Comparison of ENCODE assay signal across 29 mouse cellular contexts in genomic region chr9:107810985-107811384, GRCm38 (mm10). TPM values are rescaled to one million over a fixed set of nuclear protein-coding genes. Genes with fewer than 3 reads are reported as not detected.
DNase-seq lines count a peak whose midpoint lies in the region; ATAC-seq and TF ChIP-seq lines count a peak whose summit lies in the region.
"Had no signal": no experiment of that assay in that cellular context is flagged by ENCODE, and none has a peak within 500 bp of the region (broad histone marks: within the 10 kb centered on the region; RNA-seq: fewer than 3 reads in every experiment).

No protein-coding gene starts in this region.

- no peaks in the 10 kb centered on the region for H3K4me1 ChIP-seq in liver, embryonic 14.5 days (replicated peaks; ENCODE audit: control insufficient read depth in 2 of 2, insufficient read depth in 2 of 2, low read length in 1 of 2)
- H3K4me1 ChIP-seq in liver, postnatal 0 days (ENCODE audit: insufficient read depth) = no peaks in the 10 kb centered on the region
- H3K4me1 ChIP-seq in midbrain, embryonic 11.5 days (ENCODE audit: control insufficient read depth, insufficient read depth, low read length) = no peaks in the 10 kb centered on the region
- H3K4me1 ChIP-seq in midbrain, embryonic 14.5 days (ENCODE audit: control insufficient read depth, insufficient read depth, low read length) = no peaks in the 10 kb centered on the region
- H3K4me1 ChIP-seq: embryonic facial prominence, embryonic 13.5 days; embryonic facial prominence, embryonic 15.5 days; forebrain, embryonic 10.5 days; forebrain, embryonic 12.5 days had no signal

- no peaks in the 10 kb centered on the region for H3K9me3 ChIP-seq in liver, embryonic 14.5 days (ENCODE audit: control insufficient read depth, low read length)
- H3K9me3 ChIP-seq in liver, postnatal 0 days (ENCODE audit: low read length) = no peaks in the 10 kb centered on the region
- no peaks in the 10 kb centered on the region for H3K9me3 ChIP-seq in midbrain, embryonic 11.5 days (ENCODE audit: control insufficient read depth, low read length)
- no peaks in the 10 kb centered on the region for H3K9me3 ChIP-seq in midbrain, embryonic 14.5 days (ENCODE audit: control insufficient read depth, low read length)
- H3K9me3 ChIP-seq: embryonic facial prominence, embryonic 13.5 days; embryonic facial prominence, embryonic 15.5 days; forebrain, embryonic 10.5 days; forebrain, embryonic 12.5 days; G1E had no signal

- DNase-seq in liver, embryonic 14.5 days (ENCODE audit: low read depth in 3 of 3, low spot score in 3 of 3) = no peak
- DNase-seq in liver, postnatal 0 days = no peak
- peak; percentile 45 for DNase-seq in midbrain, embryonic 11.5 days (ENCODE audit: low spot score, missing footprints)
- DNase-seq in midbrain, embryonic 14.5 days = no peak
- DNase-seq in retina, embryonic 14.5 days (ENCODE audit: low spot score) = no peak
- DNase-seq: adrenal gland, adult 8-10 months; adrenal gland, postnatal 14 days; adrenal gland, postnatal 36 days; B cell, adult 2 months; cerebellum, adult 11 months; cerebellum, adult 18-20 months; cerebellum, adult 8-10 months; cerebellum, adult 9-11 months; cerebellum, postnatal 14 days; cerebellum, postnatal 36 days; embryo, embryonic 11 days had no signal

- H3K9ac ChIP-seq in liver, embryonic 14.5 days (replicated peaks) = no peak overlapping the region
- H3K9ac ChIP-seq in liver, postnatal 0 days (replicated peaks) = no peak overlapping the region
- no peak overlapping the region for H3K9ac ChIP-seq in midbrain, embryonic 11.5 days (ENCODE audit: low read length)
- H3K9ac ChIP-seq in midbrain, embryonic 14.5 days (replicated peaks; ENCODE audit: low read length) = no peak overlapping the region
- H3K9ac ChIP-seq: embryonic facial prominence, embryonic 13.5 days; embryonic facial prominence, embryonic 15.5 days; forebrain, embryonic 12.5 days had no signal

- TF ChIP-seq CTCF in liver, embryonic 14.5 days (IDR thresholded peaks at IDR 0.05; ENCODE audit: low read depth) = no peak
- no peak for TF ChIP-seq CTCF in liver, postnatal 0 days (IDR thresholded peaks at IDR 0.05; ENCODE audit: low read depth)

- H3K36me3 ChIP-seq in liver, embryonic 14.5 days (replicated peaks; ENCODE audit: control insufficient read depth, insufficient read depth, low read depth) = peaks cover 4% of the 10 kb centered on the region; the same call in 1 of the 2 replicates
- H3K36me3 ChIP-seq in liver, postnatal 0 days (replicated peaks; ENCODE audit: insufficient read depth, low read length) = peaks cover 16% of the 10 kb centered on the region
- H3K36me3 ChIP-seq in midbrain, embryonic 11.5 days (ENCODE audit: control insufficient read depth, insufficient read depth, low read length) = peaks cover 5% of the 10 kb centered on the region; the same call in 1 of the 2 replicates
- peaks cover 28% of the 10 kb centered on the region for H3K36me3 ChIP-seq in midbrain, embryonic 14.5 days (ENCODE audit: control insufficient read depth, insufficient read depth, low read length)

- TF ChIP-seq EP300 in liver, embryonic 14.5 days (IDR thresholded peaks at IDR 0.05; ENCODE audit: low read depth) = peak; percentile 18; the same call in 1 of the 2 replicates
- TF ChIP-seq EP300 in liver, postnatal 0 days (IDR thresholded peaks at IDR 0.05; ENCODE audit: low read depth) = no peak

- 44% methylated on average over 2 of the region's 2 CpGs for WGBS in liver, embryonic 14.5 days (ENCODE audit: insufficient replicate concordance)
- 74% methylated on average over 2 of the region's 2 CpGs for WGBS in liver, postnatal 0 days (ENCODE audit: insufficient replicate concordance)
- WGBS in midbrain, embryonic 11.5 days = 96% methylated on average over 2 of the region's 2 CpGs
- 98% methylated on average over 2 of the region's 2 CpGs for WGBS in midbrain, embryonic 14.5 days

- H3K4me2 ChIP-seq in liver, embryonic 14.5 days (ENCODE audit: low read depth) = no peak overlapping the region
- H3K4me2 ChIP-seq in liver, postnatal 0 days (ENCODE audit: low read depth, low read length) = no peak overlapping the region
- H3K4me2 ChIP-seq in midbrain, embryonic 11.5 days = no peak overlapping the region
- no peak overlapping the region for H3K4me2 ChIP-seq in midbrain, embryonic 14.5 days (ENCODE audit: low read length)
- H3K4me2 ChIP-seq: embryonic facial prominence, embryonic 13.5 days; embryonic facial prominence, embryonic 15.5 days; forebrain, embryonic 12.5 days had no signal

- peak; percentile 33; the same call in 1 of the 2 replicates for ATAC-seq in liver, embryonic 14.5 days (ENCODE audit: insufficient read depth)
- ATAC-seq in liver, postnatal 0 days = no peak
- ATAC-seq in midbrain, embryonic 11.5 days (ENCODE audit: low FRiP score) = no peak
- no peak for ATAC-seq in midbrain, embryonic 14.5 days (ENCODE audit: low FRiP score, low TSS enrichment)
- ATAC-seq in megakaryocyte-erythroid progenitor cell, adult 5-6 weeks (replicated peaks; ENCODE audit: low FRiP score, low TSS enrichment, poor library complexity, severe bottlenecking) = peak; percentile 85
- ATAC-seq: activated CD4-positive, CD25-positive, alpha-beta regulatory T cell, adult 4 months; CD4-positive, CD25-positive, alpha-beta regulatory T cell, adult 4 months; forebrain, embryonic 14.5 days; forebrain, embryonic 16.5 days; Patski had no signal

- H3K4me3 ChIP-seq in liver, embryonic 14.5 days (ENCODE audit: insufficient read depth in 1 of 2, low read depth in 2 of 2, low read length in 2 of 2) = no peak overlapping the region
- H3K4me3 ChIP-seq in liver, postnatal 0 days (ENCODE audit: low read depth, low read length) = no peak overlapping the region
- no peak overlapping the region for H3K4me3 ChIP-seq in midbrain, embryonic 11.5 days (ENCODE audit: low read depth, low read length)
- no peak overlapping the region for H3K4me3 ChIP-seq in midbrain, embryonic 14.5 days (replicated peaks; ENCODE audit: low read depth, low read length)
- H3K4me3 ChIP-seq: embryonic facial prominence, embryonic 13.5 days; embryonic facial prominence, embryonic 15.5 days; erythroblast, embryonic 14.5 days; forebrain, embryonic 10.5 days; forebrain, embryonic 12.5 days had no signal

- H3K27ac ChIP-seq in liver, embryonic 14.5 days = no peak overlapping the region
- no peak overlapping the region for H3K27ac ChIP-seq in liver, postnatal 0 days (ENCODE audit: low read depth)
- no peak overlapping the region for H3K27ac ChIP-seq in midbrain, embryonic 11.5 days (ENCODE audit: low read depth, low read length)
- no peak overlapping the region for H3K27ac ChIP-seq in midbrain, embryonic 14.5 days (replicated peaks; ENCODE audit: low read depth, low read length)
- H3K27ac ChIP-seq: embryonic facial prominence, embryonic 13.5 days; embryonic facial prominence, embryonic 15.5 days; forebrain, embryonic 10.5 days; forebrain, embryonic 12.5 days had no signal

- H3K27me3 ChIP-seq in liver, embryonic 14.5 days (ENCODE audit: control insufficient read depth, insufficient read depth, low read length) = no peaks in the 10 kb centered on the region
- H3K27me3 ChIP-seq in liver, postnatal 0 days (ENCODE audit: insufficient read depth, low read length) = no peaks in the 10 kb centered on the region
- no peaks in the 10 kb centered on the region for H3K27me3 ChIP-seq in midbrain, embryonic 11.5 days (ENCODE audit: control insufficient read depth, insufficient read depth, low read length)
- no peaks in the 10 kb centered on the region for H3K27me3 ChIP-seq in midbrain, embryonic 14.5 days (ENCODE audit: control insufficient read depth, insufficient read depth, low read length)
- H3K27me3 ChIP-seq: CH12.LX; embryonic facial prominence, embryonic 13.5 days; embryonic facial prominence, embryonic 15.5 days; forebrain, embryonic 12.5 days; Patski had no signal

RNA-seq across cellular contexts. Expression of gene Rbm5, which starts 40.2 kb away (rescaled TPM):
- 23.7 and 35.2 TPM in 2 replicates for polyA plus RNA-seq in liver, embryonic 14.5 days (2012; rRNA removed)
- 40.8 and 45.1 TPM in 2 replicates for polyA plus RNA-seq in liver, embryonic 14.5 days (2014; fragmentation: Nextera tagmentation; extraction: Ambion mirVana)
- 37.8 and 41.7 TPM in 2 replicates for polyA plus RNA-seq in liver, postnatal 0 days (2015; fragmentation: Nextera tagmentation; extraction: Ambion mirVana)
- polyA plus RNA-seq in midbrain, embryonic 11.5 days (2014; fragmentation: Nextera tagmentation; extraction: Ambion mirVana) = 186 and 191 TPM in 2 replicates
- 190 and 241 TPM in 2 replicates for polyA plus RNA-seq in midbrain, embryonic 14.5 days (2014; fragmentation: Nextera tagmentation; extraction: Ambion mirVana)
- total RNA-seq in megakaryocyte-erythroid progenitor cell, adult 5-6 weeks (2014; fragmentation: Nextera tagmentation) = 172 and 186 TPM in 2 replicates
- 236 and 244 TPM in 2 replicates for total RNA-seq in megakaryocyte-erythroid progenitor cell, adult 5-6 weeks (2017)

Comparison
In these comparisons a context has a peak if more than half of its experiments do, and no peak if none do; other contexts are left out.
1. ATAC-seq: peak in liver, embryonic 14.5 days (single experiment) and megakaryocyte-erythroid progenitor cell, adult 5-6 weeks (single experiment); none in liver, postnatal 0 days (single experiment), midbrain, embryonic 11.5 days (single experiment) and midbrain, embryonic 14.5 days (single experiment).